28 mouse cellular contexts compared by ENCODE assay signal in the genomic region with DNA sequence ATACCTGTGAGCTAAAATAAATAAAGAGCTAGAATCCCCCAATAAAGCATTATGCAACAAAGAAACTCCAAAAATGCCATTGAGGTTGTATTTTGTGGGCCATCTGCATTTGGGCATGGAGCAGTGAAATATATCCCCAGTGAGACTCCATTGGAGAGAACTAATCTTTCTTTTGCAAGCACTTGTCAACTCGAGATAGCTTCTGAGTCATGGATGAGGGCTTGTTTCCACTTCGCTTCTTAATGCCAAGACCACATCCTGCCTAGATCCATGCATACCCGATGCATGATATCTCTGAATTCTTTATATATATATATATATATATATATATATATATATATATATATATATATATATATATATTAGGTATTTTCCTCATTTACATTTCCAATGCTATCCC.
"Had no signal": no experiment of that assay in that cellular context is flagged by ENCODE, and none has a peak within 500 bp of the region (broad histone marks: within the 10 kb centered on the region; RNA-seq: fewer than 3 reads in every experiment).

No protein-coding gene starts in this region.

- H3K9me3 ChIP-seq: limb, embryonic 10.5 days; limb, embryonic 12.5 days; limb, embryonic 13.5 days; limb, embryonic 15.5 days; liver, embryonic 12.5 days; liver, embryonic 13.5 days; liver, embryonic 15.5 days; lung, embryonic 15.5 days; megakaryocyte, embryonic 14.5 days; midbrain, embryonic 10.5 days; midbrain, embryonic 12.5 days; midbrain, embryonic 13.5 days; midbrain, embryonic 15.5 days had no signal

- H3K4me3 ChIP-seq: left cerebral cortex, adult 2 months; limb, embryonic 10.5 days; limb, embryonic 12.5 days; limb, embryonic 13.5 days; limb, embryonic 15.5 days; liver, embryonic 12.5 days; liver, embryonic 13.5 days; liver, embryonic 15.5 days; lung, embryonic 15.5 days; megakaryocyte, embryonic 14.5 days; midbrain, embryonic 10.5 days; midbrain, embryonic 12.5 days; midbrain, embryonic 13.5 days; midbrain, embryonic 15.5 days; myocyte had no signal

- H3K27ac ChIP-seq: left cerebral cortex, adult 2 months; limb, embryonic 10.5 days; limb, embryonic 12.5 days; limb, embryonic 13.5 days; limb, embryonic 15.5 days; liver, embryonic 12.5 days; liver, embryonic 13.5 days; liver, embryonic 14.5 days; liver, embryonic 15.5 days; lung, embryonic 15.5 days; macrophage; midbrain, embryonic 10.5 days; midbrain, embryonic 12.5 days; midbrain, embryonic 13.5 days; midbrain, embryonic 15.5 days had no signal

- H3K9ac ChIP-seq: limb, embryonic 12.5 days; limb, embryonic 13.5 days; limb, embryonic 15.5 days; liver, embryonic 12.5 days; liver, embryonic 13.5 days; liver, embryonic 14.5 days; liver, embryonic 15.5 days; liver, postnatal 0 days; lung, embryonic 14.5 days; lung, embryonic 15.5 days; midbrain, embryonic 12.5 days; midbrain, embryonic 13.5 days; midbrain, embryonic 15.5 days had no signal

- H3K4me1 ChIP-seq: limb, embryonic 10.5 days; limb, embryonic 12.5 days; limb, embryonic 13.5 days; limb, embryonic 15.5 days; liver, embryonic 12.5 days; liver, embryonic 13.5 days; liver, embryonic 15.5 days; lung, embryonic 15.5 days; megakaryocyte, embryonic 14.5 days; midbrain, embryonic 10.5 days; midbrain, embryonic 12.5 days; midbrain, embryonic 13.5 days; midbrain, embryonic 15.5 days had no signal

- DNase-seq: left cerebral cortex, postnatal 4 days; liver; liver, embryonic 13.5 days; liver, postnatal 0 days; lung, adult 18-20 months; lung, adult 2 months; lung, embryonic 14.5 days; lung, postnatal 10 days; lung, postnatal 14 days; lung, postnatal 36 days; lung, postnatal 4 days; midbrain, embryonic 14.5 days had no signal

- H3K36me3 ChIP-seq: limb, embryonic 10.5 days; limb, embryonic 12.5 days; limb, embryonic 13.5 days; limb, embryonic 15.5 days; liver, embryonic 12.5 days; liver, embryonic 13.5 days; liver, embryonic 15.5 days; lung, embryonic 15.5 days; midbrain, embryonic 10.5 days; midbrain, embryonic 12.5 days; midbrain, embryonic 13.5 days; midbrain, embryonic 15.5 days had no signal

- H3K27me3 ChIP-seq: limb, embryonic 12.5 days; limb, embryonic 13.5 days; limb, embryonic 15.5 days; liver, embryonic 12.5 days; liver, embryonic 13.5 days; liver, embryonic 15.5 days; lung, embryonic 15.5 days; megakaryocyte, embryonic 14.5 days; midbrain, embryonic 12.5 days; midbrain, embryonic 13.5 days; midbrain, embryonic 15.5 days had no signal
